Mouse (Mus musculus): ENCODE results near the gene Ndufb5. TPM values are rescaled to one million over a fixed set of nuclear protein-coding genes. Genes with fewer than 3 reads are reported as not detected.

Ndufb5 gene
- polyA plus RNA-seq (2017; shearing (Covaris generic)), result 126 TPM

GRCm38 (mm10) chr3:32736244-32737171 lies at the start of gene Ndufb5:
Ndufb5 (plus strand) TSS chr3:32736990.

GRCm38 (mm10) chr3:32705647-32706348 lies 31.0 kb upstream of the Ndufb5 start, which contains the start of gene Actl6a:
Actl6a (plus strand) TSS chr3:32706298.

GRCm38 (mm10) chr3:32737172-32737655 lies 424 bp downstream of the Ndufb5 start, which contains the start of gene Mrpl47:
Mrpl47 (minus strand) TSS chr3:32737605.

Other genes starting within 250 kb of the Ndufb5 start
- gene Kcnmb3, start 244.8 kb upstream of the Ndufb5 start, polyA plus RNA-seq (2017; shearing (Covaris generic)), result 0.21 TPM
- 63.7 TPM for gene Zfp639, start 226.7 kb upstream of the Ndufb5 start, polyA plus RNA-seq (2017; shearing (Covaris generic))
- gene Mfn1, start 207.5 kb upstream of the Ndufb5 start, polyA plus RNA-seq (2017; shearing (Covaris generic)), result 21.9 TPM
- gene Gnb4, start 120.4 kb upstream of the Ndufb5 start, polyA plus RNA-seq (2017; shearing (Covaris generic)), result 2.7 TPM
- gene Actl6a, start 30.7 kb upstream of the Ndufb5 start, polyA plus RNA-seq (2017; shearing (Covaris generic)), result 82.6 TPM
- gene Mrpl47, start 615 bp downstream of the Ndufb5 start, polyA plus RNA-seq (2017; shearing (Covaris generic)), result 14.4 TPM
- gene Usp13, start 80.6 kb downstream of the Ndufb5 start, polyA plus RNA-seq (2017; shearing (Covaris generic)), result not detected

Measured in effector memory CD4-positive, alpha-beta T cell, adult 5 months (primary cell).